Mouse (Mus musculus) neural tube, embryonic 14.5 days (tissue): ENCODE measurements around the gene Fgfr1op. TPM values are rescaled to one million over a fixed set of nuclear protein-coding genes. Genes with fewer than 3 reads are reported as not detected.
"Not testable (repeated sequence)": the region's sequence is repeated elsewhere in the genome, so short reads cannot be mapped to it uniquely, and the experiment has no call there.

ENCODE experiments used
- ATAC-seq: fragments of 200-750 bp; cut with Nextera tagmentation; 2 replicates; pipeline ENCODE4 v1.8.0; 2017; ENCODE audit warnings: low read depth, mild to moderate bottlenecking, moderate TSS enrichment, moderate library complexity
- H3K27ac ChIP-seq: fragments of 300-500 bp; sonication (generic); 2 replicates; pipeline ENCODE4 v1.5.1; 2014; ENCODE audit warnings: low read depth, mild to moderate bottlenecking, control low read depth, low read length, moderate library complexity, mixed read lengths
- H3K27me3 ChIP-seq: fragments of 300-500 bp; sonication (generic); 2 replicates; pipeline ENCODE4 v1.6.1; 2014; ENCODE audit warnings: low read length; ENCODE audit not compliant: control insufficient read depth, insufficient read depth
- H3K36me3 ChIP-seq: fragments of 300-500 bp; sonication (generic); 2 replicates; pipeline ENCODE4 v1.6.1; 2014; ENCODE audit warnings: low read length, mixed read lengths; ENCODE audit not compliant: control insufficient read depth, insufficient read depth
- H3K4me1 ChIP-seq: fragments of 300-500 bp; sonication (generic); 2 replicates; pipeline ENCODE4 v1.6.1; 2014; ENCODE audit warnings: low read length; ENCODE audit not compliant: control insufficient read depth, insufficient read depth
- H3K4me2 ChIP-seq: fragments of 300-500 bp; sonication (generic); 2 replicates; pipeline ENCODE4 v1.6.1; 2014; ENCODE audit warnings: mild to moderate bottlenecking, low read depth, low read length, control low read depth
- H3K4me3 ChIP-seq: fragments of 300-500 bp; sonication (generic); 2 replicates; pipeline ENCODE4 v1.5.1; 2014; ENCODE audit warnings: low read depth, low read length, control low read depth, mixed read lengths
- H3K9ac ChIP-seq: fragments of 300-500 bp; sonication (generic); replicated peaks from 2 replicates; pipeline ENCODE4 v1.6.1; 2014; ENCODE audit warnings: low read depth, mild to moderate bottlenecking, control low read depth, low read length, mixed read lengths
- H3K9me3 ChIP-seq: fragments of 300-500 bp; sonication (generic); 2 replicates; pipeline ENCODE4 v1.6.1; 2016; ENCODE audit warnings: low read length; ENCODE audit not compliant: control insufficient read depth
- WGBS: fragments of 180-500 bp; shearing (Covaris S2); extraction: QIAGEN DNeasy Blood & Tissue Kit; methylation state at CpG from one replicate; pipeline ENCODE4 v1.1.7; 2014; 5-methylcytosine and 5-hydroxymethylcytosine counted together
- polyA plus RNA-seq: library from polyadenylated mRNA; unstranded; fragments of >200 nt; fragmentation: Nextera tagmentation; extraction: Ambion mirVana; gene quantifications from 2 replicates; pipeline ENCODE4 v1.2.1, GENCODE M21; 2014

Fgfr1op gene
- polyA plus RNA-seq, 1 experiment from 2014 or later = 30.9 TPM

DNA sequence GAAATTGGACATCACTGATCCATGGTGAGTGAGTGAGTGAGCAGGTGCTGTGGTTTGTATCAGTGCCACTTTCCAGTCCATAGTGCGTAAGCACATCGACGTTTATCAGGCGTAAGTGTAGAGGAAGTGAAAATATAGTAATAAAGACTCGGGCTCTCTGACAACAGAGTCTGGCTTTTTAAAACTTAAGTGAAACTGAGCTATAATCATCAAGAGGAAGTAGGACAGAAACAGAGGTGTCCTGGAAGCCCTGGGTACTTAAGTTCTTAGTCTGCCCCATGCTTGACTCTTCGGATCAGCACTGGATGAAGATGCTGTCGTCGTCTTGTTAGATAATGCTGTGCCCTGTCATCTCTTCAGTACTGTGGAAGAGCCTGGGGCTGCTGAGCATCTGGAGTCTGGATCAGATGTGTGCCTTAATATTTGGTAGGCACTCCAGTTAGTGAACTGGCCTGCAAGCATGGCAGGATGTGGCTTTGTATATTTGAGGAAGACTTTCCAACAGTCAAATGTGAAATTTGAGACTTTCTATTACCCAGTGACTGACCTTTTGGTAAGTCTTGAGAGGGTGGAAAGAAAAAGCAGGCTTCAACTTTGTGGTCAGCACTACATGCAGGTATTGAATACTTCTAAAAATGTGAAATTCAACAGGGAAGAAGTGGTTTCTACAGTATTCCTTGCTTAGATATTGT lies 30.5 kb downstream of the Fgfr1op start:
- Histone ChIP-seq H3K27ac (no peak overlapping the region), H3K4me2 (no peak overlapping the region), H3K4me3 (no peak overlapping the region), H3K27me3 (no peaks in the 10 kb centered on the region), H3K9me3 (no peaks in the 10 kb centered on the region), H3K9ac (no peak overlapping the region), H3K4me1 (no peaks in the 10 kb centered on the region), H3K36me3 (peaks cover 14% of the 10 kb centered on the region)
- ATAC-seq = no peak
- 95% methylated on average over 8 of the region's 8 CpGs for WGBS

DNA sequence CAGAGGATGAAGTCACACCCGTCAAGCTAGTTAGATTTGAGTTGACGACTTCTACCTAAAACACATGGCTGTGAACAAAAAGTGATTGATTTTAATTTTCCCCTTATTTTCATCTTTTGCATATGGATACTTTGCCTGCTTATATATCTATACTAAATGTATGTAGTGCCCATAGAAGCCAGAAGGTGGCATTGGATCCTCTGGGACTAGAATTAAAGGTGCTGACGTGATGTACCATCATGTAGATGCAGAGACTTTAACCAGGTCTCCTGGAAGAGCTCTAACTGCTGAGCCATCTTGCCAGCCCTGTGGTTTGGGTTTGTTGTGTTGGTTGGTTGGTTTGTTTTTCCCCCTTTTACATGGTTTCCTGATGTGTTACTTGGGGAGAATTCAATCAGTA lies 32.4 kb downstream of the Fgfr1op start:
- Histone ChIP-seq H3K9ac (no peak overlapping the region), H3K27ac (no peak overlapping the region), H3K36me3 (peaks cover 9% of the 10 kb centered on the region), H3K4me1 (no peaks in the 10 kb centered on the region), H3K4me3 (no peak overlapping the region), H3K27me3 (no peaks in the 10 kb centered on the region), H3K9me3 (no peaks in the 10 kb centered on the region), H3K4me2 (no peak overlapping the region)
- ATAC-seq = no peak
- 80% methylated on average over 3 of the region's 3 CpGs for WGBS

- Histone ChIP-seq H3K27me3 (no peaks in the 10 kb centered on the region), H3K9ac (no peak overlapping the region), H3K4me3 (no peak overlapping the region), H3K9me3 (no peaks in the 10 kb centered on the region), H3K27ac (no peak overlapping the region), H3K4me1 (no peaks in the 10 kb centered on the region), H3K36me3 (peaks cover 7% of the 10 kb centered on the region), H3K4me2 (no peak overlapping the region)
- no peak for ATAC-seq
- 89% methylated on average over 11 of the region's 11 CpGs for WGBS
These were observed 34.0 kb downstream of the Fgfr1op start for GRCm38 (mm10) chr17:8199067-8199935.

- H3K4me2 ChIP-seq = no peak overlapping the region
- 89% methylated on average over 1 of the region's 1 CpGs for WGBS
- H3K36me3 ChIP-seq = peaks cover 1% of the 10 kb centered on the region; the same call in 1 of the 2 replicates
- H3K27ac ChIP-seq = no peak overlapping the region
- H3K9me3 ChIP-seq = no peaks in the 10 kb centered on the region
- no peaks in the 10 kb centered on the region for H3K27me3 ChIP-seq
- no peaks in the 10 kb centered on the region for H3K4me1 ChIP-seq
- ATAC-seq = no peak
- no peak overlapping the region for H3K9ac ChIP-seq
- no peak overlapping the region for H3K4me3 ChIP-seq
These were observed 34.6 kb downstream of the Fgfr1op start for GRCm38 (mm10) chr17:8199936-8200330.

DNA sequence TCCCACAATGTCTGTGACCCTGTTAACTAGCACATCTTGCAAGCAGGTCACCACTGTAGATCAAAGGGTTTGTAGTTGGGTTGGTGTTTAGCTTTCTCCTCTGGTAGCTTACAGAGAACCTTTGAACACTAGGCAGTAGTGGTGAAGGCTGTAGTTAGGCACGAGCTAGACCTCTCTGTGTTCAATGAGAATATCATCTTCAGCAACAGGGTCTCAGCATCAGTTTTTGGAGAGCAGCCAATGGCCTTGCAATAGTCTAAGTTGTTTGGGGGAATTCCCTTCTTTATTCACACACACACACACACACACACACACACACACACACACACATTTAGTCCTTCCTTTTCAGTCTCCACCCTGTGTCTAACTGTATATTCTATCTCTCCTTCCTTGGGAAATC lies 38.2 kb downstream of the Fgfr1op start:
- ATAC-seq = no peak
- H3K4me3 ChIP-seq = no peak overlapping the region
- no peak overlapping the region for H3K9ac ChIP-seq
- H3K9me3 ChIP-seq = no peaks in the 10 kb centered on the region
- no peak overlapping the region for H3K27ac ChIP-seq
- WGBS = 90% methylated on average over 1 of the region's 1 CpGs
- no peaks in the 10 kb centered on the region for H3K36me3 ChIP-seq
- no peaks in the 10 kb centered on the region for H3K4me1 ChIP-seq
- no peaks in the 10 kb centered on the region for H3K27me3 ChIP-seq
- H3K4me2 ChIP-seq = no peak overlapping the region

GRCm38 (mm10) chr17:8205221-8205631 lies 39.9 kb downstream of the Fgfr1op start:
- H3K4me1 ChIP-seq, ATAC-seq, H3K4me3 ChIP-seq, H3K9ac ChIP-seq, H3K9me3 ChIP-seq, H3K27me3 ChIP-seq, H3K27ac ChIP-seq, H3K36me3 ChIP-seq, H3K4me2 ChIP-seq: not testable (repeated sequence)
- WGBS = 73% methylated on average over 1 of the region's 1 CpGs

GRCm38 (mm10) chr17:8206691-8207090 lies 41.4 kb downstream of the Fgfr1op start:
- Histone ChIP-seq H3K4me3 (no peak overlapping the region), H3K9ac (no peak overlapping the region), H3K36me3 (no peaks in the 10 kb centered on the region), H3K4me1 (no peaks in the 10 kb centered on the region), H3K27ac (no peak overlapping the region), H3K27me3 (no peaks in the 10 kb centered on the region), H3K9me3 (no peaks in the 10 kb centered on the region), H3K4me2 (no peak overlapping the region)
- no peak for ATAC-seq
- WGBS = 89% methylated on average over 5 of the region's 5 CpGs

- H3K4me2 ChIP-seq = no peak overlapping the region
- no peak for ATAC-seq
These were observed 44.4 kb downstream of the Fgfr1op start for GRCm38 (mm10) chr17:8209696-8210095.

DNA sequence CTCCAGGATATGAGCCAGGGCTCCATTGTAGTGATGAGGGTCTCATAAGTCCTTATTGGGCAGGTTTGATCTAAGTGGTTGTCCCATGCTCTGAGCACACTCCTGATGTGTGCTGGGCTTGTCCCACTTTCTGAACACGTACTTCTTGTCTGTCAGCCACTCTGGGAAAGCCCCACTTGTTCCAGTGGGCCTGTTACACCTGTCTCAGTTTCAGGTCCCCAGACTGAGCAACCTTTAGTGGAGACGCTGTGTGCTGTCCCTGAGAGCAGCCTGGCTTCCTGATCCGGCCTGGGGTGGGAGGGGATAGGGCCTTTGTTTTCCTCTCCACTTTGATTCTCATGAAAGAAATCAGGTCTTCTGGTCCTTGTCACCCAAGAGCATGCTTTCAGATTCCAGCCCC lies 44.9 kb downstream of the Fgfr1op start:
- WGBS = 58% methylated on average over 3 of the region's 3 CpGs
- H3K27me3 ChIP-seq = no peaks in the 10 kb centered on the region
- no peaks in the 10 kb centered on the region for H3K36me3 ChIP-seq
- no peaks in the 10 kb centered on the region for H3K4me1 ChIP-seq
- H3K4me2 ChIP-seq = no peak overlapping the region
- H3K4me3 ChIP-seq = no peak overlapping the region
- no peak overlapping the region for H3K27ac ChIP-seq
- no peak overlapping the region for H3K9ac ChIP-seq
- no peaks in the 10 kb centered on the region for H3K9me3 ChIP-seq
- ATAC-seq = no peak

More at GRCm38 (mm10) chr17:8209696-8210095, 44.4 kb downstream of the Fgfr1op start:
- H3K4me3 ChIP-seq = no peak overlapping the region
- no peaks in the 10 kb centered on the region for H3K4me1 ChIP-seq
- H3K36me3 ChIP-seq = no peaks in the 10 kb centered on the region
- WGBS = 95% methylated on average over 2 of the region's 2 CpGs
- H3K9ac ChIP-seq = no peak overlapping the region
- no peak overlapping the region for H3K27ac ChIP-seq
- no peaks in the 10 kb centered on the region for H3K9me3 ChIP-seq
- no peaks in the 10 kb centered on the region for H3K27me3 ChIP-seq
